Mouse (Mus musculus): ENCODE measurements around the gene Dlx5. TPM values are rescaled to one million over a fixed set of nuclear protein-coding genes. Genes with fewer than 3 reads are reported as not detected.

Gene Dlx5
- polyA plus RNA-seq, 1 experiment = 4.3 TPM

GRCm38 (mm10) chr6:6830446-6830845 is 51.4 kb downstream of the Dlx5 start:
- H3K27me3 ChIP-seq (ENCODE audit: control insufficient read depth, insufficient read depth, low read length) = no peaks in the 10 kb centered on the region
- no peaks in the 10 kb centered on the region for H3K36me3 ChIP-seq (ENCODE audit: control insufficient read depth, insufficient read depth, low read length)
- no peak overlapping the region; the same call in 1 of the 2 replicates for H3K4me3 ChIP-seq (ENCODE audit: control insufficient read depth, low read depth, low read length)
- TF ChIP-seq POLR2A (IDR thresholded peaks at IDR 0.05; ENCODE audit: control insufficient read depth, low read depth, low read length) = no peak
- no peak for TF ChIP-seq CTCF (IDR thresholded peaks at IDR 0.05; ENCODE audit: control insufficient read depth, insufficient read depth, insufficient replicate concordance, low read depth, low read length)
- no peaks in the 10 kb centered on the region; the same call in 1 of the 2 replicates for H3K4me1 ChIP-seq (ENCODE audit: control insufficient read depth, insufficient read depth, low read length)
- H3K27ac ChIP-seq (ENCODE audit: control insufficient read depth, insufficient read depth, low read depth, low read length) = no peak overlapping the region

Other genes with a start within 250 kb of the Dlx5 start
- gene Dlx6, start 18.8 kb downstream of the Dlx5 start, polyA plus RNA-seq (2012; rRNA removed) = 10.8 and 12.3 TPM in 2 replicates
- 0.94 and 0.95 TPM in 2 replicates for gene Sdhaf3, start 73.9 kb upstream of the Dlx5 start, polyA plus RNA-seq (2012; rRNA removed)